Mouse (Mus musculus) embryo, embryonic 10.5 days (tissue): Measurements from ENCODE around the gene Cttnbp2nl.

Source experiments
- DNase-seq: peaks from one replicate; pipeline ENCODE4 v3.0.0-alpha.2; 2015; ENCODE audit warnings: low spot score

The Cttnbp2nl gene

GRCm38 (mm10) chr3:105014908-105015307, 38.0 kb downstream of the Cttnbp2nl start:
- DNase-seq, result no peak

GRCm38 (mm10) chr3:105012696-105013313, 40.1 kb downstream of the Cttnbp2nl start:
- DNase-seq, result no peak

DNA sequence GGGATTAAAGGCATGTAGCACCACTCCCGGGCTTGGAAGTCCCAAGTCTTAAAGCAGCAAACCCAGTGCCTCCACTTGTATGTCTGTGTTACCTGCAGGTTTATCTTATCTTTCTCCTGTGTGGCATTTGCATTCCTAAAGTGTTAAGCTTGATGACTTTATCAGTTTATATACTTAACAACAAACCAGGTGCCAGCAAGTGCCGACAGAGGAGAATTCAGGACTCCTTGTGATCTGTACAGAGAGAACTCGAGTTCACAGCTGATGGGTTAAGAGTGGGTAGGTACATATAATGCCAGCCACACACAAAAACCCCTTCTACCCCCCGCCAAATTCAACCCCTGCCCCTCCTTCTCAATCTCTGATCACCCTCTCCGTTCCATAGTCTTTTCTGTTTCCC, 41.1 kb downstream of the Cttnbp2nl start:
- no peak for DNase-seq

- no peak for DNase-seq
These were observed 42.1 kb downstream of the Cttnbp2nl start for GRCm38 (mm10) chr3:105010681-105011339.

DNA sequence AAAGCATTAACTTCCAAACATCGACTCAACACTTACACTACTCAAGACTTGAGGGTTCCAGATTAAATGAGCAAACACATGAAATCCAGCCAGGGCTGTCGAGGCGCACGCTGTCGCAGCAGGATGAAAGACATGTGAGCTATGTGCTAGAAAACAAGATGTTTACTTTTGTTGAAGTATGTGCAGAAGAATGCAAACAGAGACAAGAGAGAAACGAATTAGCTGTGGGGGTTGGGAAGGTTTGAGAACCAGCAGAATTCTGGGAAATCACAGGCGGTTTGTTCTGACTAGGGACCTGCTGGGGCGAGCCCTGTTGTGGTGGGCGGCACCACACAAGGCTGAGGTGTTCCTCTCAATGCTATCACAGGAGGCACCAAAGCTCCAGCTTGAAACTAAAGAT, 44.9 kb downstream of the Cttnbp2nl start:
- DNase-seq, result no peak

DNA sequence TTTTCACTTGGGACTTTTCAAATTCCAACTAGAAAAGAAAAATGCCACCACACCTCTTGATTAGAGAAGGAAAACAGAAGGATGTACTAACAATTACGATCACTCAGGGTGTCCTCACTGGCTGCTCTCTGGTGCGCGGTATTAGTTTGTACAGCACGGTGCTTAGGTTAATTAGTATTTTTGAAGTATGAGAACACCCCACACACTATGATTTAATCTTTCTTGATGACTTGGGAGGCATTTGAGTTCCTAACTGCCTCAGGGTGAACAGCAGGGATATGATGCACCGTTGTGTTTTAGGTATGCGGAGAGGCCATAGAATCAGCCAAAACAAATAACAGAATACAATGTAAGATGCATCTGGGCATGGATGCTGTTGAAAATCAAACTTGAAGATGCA, 46.8 kb downstream of the Cttnbp2nl start:
- DNase-seq, result no peak

- DNase-seq, result no peak
These were observed 47.3 kb downstream of the Cttnbp2nl start for GRCm38 (mm10) chr3:105005561-105006065.

DNA sequence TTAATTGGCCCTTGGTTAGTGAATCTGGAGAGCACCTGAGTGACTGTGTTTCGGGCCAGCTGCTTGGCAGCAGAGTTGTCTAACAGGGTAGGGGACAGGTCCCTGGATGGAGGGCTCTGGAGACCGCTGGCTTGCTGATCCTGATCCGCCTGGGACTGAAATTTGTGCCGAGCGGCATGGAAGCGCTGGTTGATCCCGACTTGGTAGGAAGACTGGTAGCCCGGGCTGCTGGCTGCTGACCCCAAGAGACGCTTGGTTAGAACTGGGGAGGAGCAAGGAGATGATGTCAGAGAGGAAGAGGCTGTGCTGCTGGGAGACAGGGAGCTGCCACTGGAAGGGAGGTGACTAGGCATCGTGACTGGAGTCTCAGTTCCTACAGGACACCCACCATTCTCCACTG, 47.9 kb downstream of the Cttnbp2nl start:
- no peak for DNase-seq

- DNase-seq, result no peak
These were observed 48.9 kb downstream of the Cttnbp2nl start for GRCm38 (mm10) chr3:105003960-105004463.

DNA sequence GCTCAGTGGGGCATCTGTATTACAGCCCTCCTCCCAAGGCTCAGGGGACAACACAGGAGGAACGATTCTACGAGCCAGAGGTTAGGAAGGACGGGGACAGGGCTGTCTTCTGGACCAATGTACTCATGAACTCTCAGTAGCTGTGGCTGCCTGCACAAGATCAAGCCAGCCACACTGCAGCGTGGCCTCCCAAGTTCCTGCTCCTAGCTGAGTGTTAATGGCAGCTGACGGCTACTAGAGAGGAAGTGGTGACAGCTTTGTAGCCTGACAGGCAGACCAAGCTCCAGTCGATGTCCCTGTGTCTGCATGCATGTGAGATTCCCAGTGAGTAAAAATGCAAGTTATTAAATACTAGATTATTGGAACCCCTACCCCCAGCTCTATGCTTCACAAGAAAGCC, 51.6 kb downstream of the Cttnbp2nl start:
- DNase-seq, result peak; percentile 5

DNA sequence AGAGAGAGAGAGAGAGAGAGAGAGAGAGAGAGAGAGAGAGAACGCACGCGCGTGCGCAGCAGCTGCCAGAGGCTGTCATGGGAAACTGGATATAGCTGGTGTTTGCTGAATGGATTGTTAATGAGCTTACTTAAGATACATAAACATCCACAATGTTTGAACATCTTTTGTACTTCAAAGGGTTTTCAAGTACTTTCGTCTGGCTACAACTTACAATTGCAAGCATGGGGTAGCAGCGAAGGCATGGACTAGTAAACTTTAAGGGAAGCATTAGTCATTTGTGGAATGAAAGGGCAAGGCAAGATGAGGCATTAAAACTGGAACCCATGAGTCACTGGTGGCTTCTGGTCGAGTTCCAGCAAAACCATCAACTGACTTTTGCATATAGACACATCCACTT, 52.4 kb downstream of the Cttnbp2nl start:
- no peak for DNase-seq

DNA sequence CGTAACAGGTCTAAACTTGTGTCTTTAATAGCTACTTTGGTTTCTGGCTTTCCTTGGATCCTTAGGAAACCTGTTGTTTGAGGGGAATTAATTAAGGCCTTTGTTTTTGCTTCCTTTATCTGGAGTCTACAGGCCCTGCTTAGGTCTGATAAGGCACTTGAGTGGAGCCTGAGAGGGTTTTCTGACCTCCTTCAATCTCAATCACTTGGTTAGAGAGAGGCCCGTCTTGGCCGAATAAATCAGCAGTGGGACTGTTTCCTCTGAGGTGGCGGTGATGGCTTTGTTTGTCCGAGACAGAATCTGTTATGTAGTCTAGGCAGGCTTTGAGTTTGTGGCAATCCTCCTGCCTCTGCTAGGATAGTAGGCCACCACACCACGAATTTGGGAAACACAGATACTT, 55.4 kb downstream of the Cttnbp2nl start:
- peak; percentile 12 for DNase-seq

DNA sequence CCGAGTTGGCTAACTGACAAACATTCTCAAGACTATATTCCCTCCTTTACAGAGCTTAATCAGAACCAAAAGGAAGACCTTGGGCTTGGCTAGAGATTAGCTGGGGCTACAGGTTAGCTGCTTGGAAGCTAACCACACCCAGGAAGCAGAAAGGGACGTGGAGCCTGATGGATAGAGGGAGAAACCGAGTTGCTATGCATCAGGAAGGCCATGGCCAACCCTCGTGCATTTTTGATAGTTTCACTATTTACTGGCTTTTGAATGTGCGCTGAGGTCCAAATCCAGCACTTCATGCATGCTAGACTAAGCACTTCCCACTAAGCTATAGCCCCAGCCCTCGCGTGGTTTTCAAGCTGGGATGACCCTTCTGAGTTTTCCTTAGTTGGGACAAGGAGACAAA, 57.2 kb downstream of the Cttnbp2nl start:
- DNase-seq, result no peak

GRCm38 (mm10) chr3:104994415-104994841, 58.5 kb downstream of the Cttnbp2nl start:
- peak; percentile 9 for DNase-seq

- DNase-seq, result no peak
These were observed 59.1 kb downstream of the Cttnbp2nl start for GRCm38 (mm10) chr3:104993800-104994199.

- peak; percentile 90 for DNase-seq
These were observed 60.1 kb downstream of the Cttnbp2nl start for GRCm38 (mm10) chr3:104992709-104993388.

DNA sequence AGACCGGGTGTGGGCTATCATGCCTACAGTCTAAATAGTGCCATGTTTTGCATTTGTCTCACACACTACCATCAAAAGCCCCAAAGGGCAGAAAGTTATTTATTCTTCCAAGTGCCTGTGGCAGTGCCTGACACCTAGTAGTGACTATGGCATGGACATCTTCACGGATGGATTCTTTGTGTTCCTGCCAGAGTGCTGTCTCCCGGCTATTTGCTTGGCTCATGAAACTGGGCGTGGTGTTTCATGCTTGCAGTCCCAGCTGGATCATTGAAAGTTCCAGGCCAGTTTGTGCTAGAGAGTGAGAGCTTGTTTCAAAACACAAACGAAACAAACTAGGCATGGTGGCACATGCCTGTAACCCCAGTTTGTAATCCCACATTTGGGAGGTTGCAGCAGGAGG, 61.2 kb downstream of the Cttnbp2nl start:
- no peak for DNase-seq

GRCm38 (mm10) chr3:104987884-104988283, 65.1 kb downstream of the Cttnbp2nl start:
- DNase-seq, result no peak

- DNase-seq, result no peak
These were observed 73.2 kb downstream of the Cttnbp2nl start for GRCm38 (mm10) chr3:104979735-104980134.

DNA sequence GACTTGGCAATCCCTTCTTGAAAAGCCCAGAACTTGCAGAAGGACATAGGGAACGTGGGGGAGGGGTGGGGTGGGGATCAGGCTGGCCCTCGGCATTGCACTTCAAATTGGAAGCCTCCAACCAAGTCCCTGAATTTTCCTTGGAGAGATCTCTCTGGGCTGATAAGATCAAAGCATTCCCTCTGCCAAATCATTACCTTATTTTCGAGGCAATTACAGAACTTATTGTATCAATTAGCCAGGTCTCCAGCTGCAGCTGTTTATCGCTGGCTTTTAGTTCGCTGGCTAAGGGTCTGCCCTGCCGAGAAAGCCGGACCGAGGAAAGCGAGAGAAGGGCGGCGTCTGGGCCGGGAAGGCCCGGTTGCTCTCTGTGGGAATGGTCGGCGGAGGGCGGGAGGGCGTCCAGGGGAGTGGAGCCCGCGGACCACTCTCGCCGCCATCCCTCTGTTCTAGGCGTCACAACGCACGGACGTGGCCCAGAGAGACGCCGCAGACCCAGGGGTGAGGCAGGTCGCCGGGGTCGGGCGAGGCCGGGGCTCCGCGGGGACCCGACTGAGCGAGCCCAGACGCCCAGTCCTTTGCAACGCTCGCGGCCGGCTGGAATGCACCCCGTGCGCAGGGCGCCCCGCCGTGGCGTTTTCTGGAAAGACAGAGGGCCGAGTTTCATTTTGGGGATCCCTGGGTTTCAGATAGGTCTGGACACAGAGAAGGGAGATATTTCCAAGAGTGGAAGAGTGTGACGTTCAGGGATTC, 85.2 kb downstream of the Cttnbp2nl start:
- DNase-seq, result peak; percentile 91

DNA sequence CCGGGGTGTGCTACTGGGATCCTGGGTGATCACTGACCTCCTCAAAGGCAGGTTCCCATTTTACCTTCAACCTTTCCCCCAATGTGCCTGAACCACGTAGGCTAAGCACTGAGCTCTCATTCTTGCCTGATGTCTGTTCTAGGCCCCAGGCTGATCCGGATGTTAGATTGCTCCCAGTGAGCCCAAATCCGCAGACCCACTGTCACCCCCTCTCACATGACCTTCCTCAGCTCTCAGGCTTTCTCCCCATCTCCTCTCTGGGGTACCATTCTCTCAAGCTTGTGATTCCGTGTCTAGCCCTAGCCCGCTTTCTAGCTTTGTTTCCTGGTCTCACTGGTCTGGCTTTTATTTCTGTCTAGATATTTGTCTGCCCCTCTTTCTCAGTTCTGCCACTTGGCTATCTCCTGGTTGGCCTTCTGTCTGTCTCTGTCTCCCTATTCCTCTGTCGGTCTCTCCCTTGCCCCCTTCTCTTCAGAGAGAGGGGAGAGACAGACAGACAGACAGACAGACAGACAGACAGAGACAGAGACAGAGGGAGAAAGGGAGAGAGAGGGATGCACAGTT, 86.9 kb downstream of the Cttnbp2nl start:
- DNase-seq, result no peak
